Mouse (Mus musculus): ENCODE results near the gene Myl6b. TPM values are rescaled to one million over a fixed set of nuclear protein-coding genes. Genes with fewer than 3 reads are reported as not detected.

Myl6b gene
- polyA plus RNA-seq, 1 experiment from 2014 or later: 4.4 TPM

DNA sequence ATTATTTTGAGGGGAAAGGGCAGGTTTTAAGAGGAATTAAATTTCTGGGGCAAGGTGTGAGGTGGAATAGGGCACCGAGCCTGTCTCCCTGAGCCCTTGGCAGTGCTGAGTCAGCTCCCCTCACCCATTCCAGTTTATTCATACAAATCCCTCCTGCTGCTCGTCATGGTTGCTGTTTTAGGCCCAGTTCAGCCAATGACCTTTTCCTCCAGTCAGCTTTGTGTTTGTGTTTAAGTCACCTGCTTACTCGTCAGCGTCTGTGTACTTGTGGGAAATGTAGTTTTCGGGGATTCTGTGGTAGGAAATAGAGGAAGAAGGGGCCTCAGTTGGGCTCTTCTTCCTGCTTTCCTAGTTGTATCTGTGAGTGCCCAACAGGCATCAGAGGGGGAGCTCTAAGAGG is 9.1 kb downstream of the Myl6b start:
- Histone ChIP-seq H3K9ac (ENCODE audit: low read length) (no peak overlapping the region), H3K4me1 (ENCODE audit: control insufficient read depth, insufficient read depth, low read length) (peaks cover 3% of the 10 kb centered on the region; the same call in 1 of the 2 replicates)
- ATAC-seq (ENCODE audit: insufficient number of reproducible peaks, low FRiP score, low TSS enrichment, low read depth): no peak

DNA sequence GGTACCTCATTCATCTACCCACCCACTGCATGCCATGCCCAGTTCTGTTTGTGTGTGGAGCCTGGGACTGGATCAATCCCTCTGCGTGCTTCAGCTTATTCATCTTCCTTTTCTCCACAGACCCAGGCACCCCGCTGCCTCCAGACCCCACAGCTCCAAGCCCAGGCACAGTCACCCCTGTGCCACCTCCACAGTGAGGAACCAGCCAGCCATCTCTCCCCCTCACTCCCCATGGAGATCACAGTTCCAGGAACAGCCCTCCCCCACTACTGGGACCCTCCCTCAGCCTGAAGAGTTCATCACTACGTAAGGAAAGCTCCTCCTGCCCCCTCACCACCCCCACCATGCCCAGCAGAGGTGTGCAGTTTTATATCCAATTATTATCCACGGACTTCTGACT is 9.7 kb downstream of the Myl6b start:
- no peak overlapping the region for H3K4me3 ChIP-seq (ENCODE audit: low read depth, low read length)
- peaks cover 46% of the 10 kb centered on the region for H3K36me3 ChIP-seq (ENCODE audit: control insufficient read depth, insufficient read depth, low read length)
- 85% methylated on average over 4 of the region's 4 CpGs for WGBS
- ATAC-seq (ENCODE audit: insufficient number of reproducible peaks, low FRiP score, low TSS enrichment, low read depth) (no peak), DNase-seq (ENCODE audit: low spot score) (no peak)
- H3K4me1 ChIP-seq (ENCODE audit: control insufficient read depth, insufficient read depth, low read length): peaks cover 3% of the 10 kb centered on the region; the same call in 1 of the 2 replicates
- no peak overlapping the region for H3K9ac ChIP-seq (ENCODE audit: low read length)
- no peak overlapping the region for H3K27ac ChIP-seq (replicated peaks; ENCODE audit: low read depth, low read length)
- H3K9me3 ChIP-seq (ENCODE audit: control insufficient read depth, low read length): no peaks in the 10 kb centered on the region
- no peak overlapping the region for H3K4me2 ChIP-seq (ENCODE audit: low read depth, severe bottlenecking)
- H3K27me3 ChIP-seq (ENCODE audit: control insufficient read depth, insufficient read depth, low read length): no peaks in the 10 kb centered on the region

More for the DNA sequence above, 9.1 kb downstream of the Myl6b start:
- no peak overlapping the region for H3K27ac ChIP-seq (replicated peaks; ENCODE audit: low read depth, low read length)
- H3K4me3 ChIP-seq (ENCODE audit: low read depth, low read length): no peak overlapping the region
- H3K36me3 ChIP-seq (ENCODE audit: control insufficient read depth, insufficient read depth, low read length): peaks cover 40% of the 10 kb centered on the region
- H3K4me2 ChIP-seq (ENCODE audit: low read depth, severe bottlenecking): no peak overlapping the region
- no peaks in the 10 kb centered on the region for H3K27me3 ChIP-seq (ENCODE audit: control insufficient read depth, insufficient read depth, low read length)
- H3K9me3 ChIP-seq (ENCODE audit: control insufficient read depth, low read length): no peaks in the 10 kb centered on the region
- 74% methylated on average over 5 of the region's 5 CpGs for WGBS
- DNase-seq (ENCODE audit: low spot score): no peak

DNA sequence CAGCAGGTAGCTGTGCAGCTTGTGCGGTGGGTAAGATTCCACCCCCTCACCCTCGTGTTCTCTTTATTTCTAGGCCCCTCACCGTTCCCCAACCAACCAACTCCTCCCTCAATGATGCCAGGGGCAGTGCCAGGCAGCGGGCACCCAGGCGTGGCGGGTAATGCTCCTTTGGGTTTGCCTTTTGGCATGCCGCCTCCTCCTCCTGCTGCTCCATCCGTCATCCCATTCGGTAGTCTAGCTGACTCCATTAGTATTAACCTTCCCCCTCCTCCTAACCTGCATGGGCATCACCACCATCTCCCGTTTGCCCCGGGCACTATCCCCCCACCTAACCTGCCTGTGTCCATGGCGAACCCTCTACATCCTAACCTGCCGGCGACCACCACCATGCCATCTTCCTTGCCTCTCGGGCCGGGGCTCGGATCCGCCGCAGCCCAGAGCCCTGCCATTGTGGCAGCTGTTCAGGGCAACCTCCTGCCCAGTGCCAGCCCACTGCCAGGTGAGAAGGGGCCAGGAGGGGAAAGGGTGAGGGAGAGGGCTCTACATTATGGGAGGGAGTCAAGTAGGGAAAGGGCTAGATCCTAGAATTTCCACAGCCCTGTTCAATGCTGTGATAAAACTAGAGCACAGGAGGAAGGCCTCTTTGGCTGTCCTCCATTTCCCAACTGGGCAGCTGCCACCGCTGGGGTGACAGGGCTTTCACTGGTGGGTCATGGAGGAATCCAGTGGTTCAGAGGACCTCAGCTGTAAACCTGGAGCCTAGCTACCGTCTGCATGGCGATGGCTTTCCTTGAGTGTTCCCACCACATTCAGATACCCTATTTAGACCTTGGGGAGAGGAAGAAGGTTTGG is 10.4 kb downstream of the Myl6b start:
- ATAC-seq (ENCODE audit: insufficient number of reproducible peaks, low FRiP score, low TSS enrichment, low read depth): no peak

DNA sequence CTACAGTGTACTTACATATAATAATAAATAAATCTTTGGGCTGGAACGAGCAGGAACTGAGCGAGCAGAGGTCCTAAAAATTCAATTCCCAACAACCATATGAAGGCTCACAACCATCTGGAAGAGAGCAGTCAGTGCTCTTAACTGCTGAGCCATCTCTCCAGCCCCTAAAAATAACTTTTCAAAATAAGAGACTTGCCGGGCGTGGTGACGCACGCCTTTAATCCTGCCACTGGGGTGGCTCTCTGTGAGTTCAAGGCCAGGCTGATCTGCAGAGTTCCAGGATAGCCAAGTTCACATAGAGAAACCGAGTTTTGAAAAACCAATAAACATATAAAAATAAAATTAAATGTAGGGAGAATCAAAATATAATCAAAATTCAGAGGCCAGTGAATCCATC is 12.1 kb downstream of the Myl6b start:
- 93% methylated on average over 7 of the region's 7 CpGs for WGBS
- no peak for DNase-seq (ENCODE audit: low spot score)
- H3K36me3 ChIP-seq (ENCODE audit: control insufficient read depth, insufficient read depth, low read length): peaks cover 58% of the 10 kb centered on the region

More for the DNA sequence above, 10.4 kb downstream of the Myl6b start:
- Histone ChIP-seq H3K9ac (ENCODE audit: low read length) (no peak overlapping the region), H3K4me1 (ENCODE audit: control insufficient read depth, insufficient read depth, low read length) (peaks cover 3% of the 10 kb centered on the region; the same call in 1 of the 2 replicates), H3K4me3 (ENCODE audit: low read depth, low read length) (no peak overlapping the region), H3K27ac (replicated peaks; ENCODE audit: low read depth, low read length) (no peak overlapping the region), H3K9me3 (ENCODE audit: control insufficient read depth, low read length) (no peaks in the 10 kb centered on the region), H3K4me2 (ENCODE audit: low read depth, severe bottlenecking) (no peak overlapping the region), H3K36me3 (ENCODE audit: control insufficient read depth, insufficient read depth, low read length) (peaks cover 53% of the 10 kb centered on the region), H3K27me3 (ENCODE audit: control insufficient read depth, insufficient read depth, low read length) (no peaks in the 10 kb centered on the region)
- DNase-seq (ENCODE audit: low spot score): no peak
- 92% methylated on average over 22 of the region's 22 CpGs for WGBS

DNA sequence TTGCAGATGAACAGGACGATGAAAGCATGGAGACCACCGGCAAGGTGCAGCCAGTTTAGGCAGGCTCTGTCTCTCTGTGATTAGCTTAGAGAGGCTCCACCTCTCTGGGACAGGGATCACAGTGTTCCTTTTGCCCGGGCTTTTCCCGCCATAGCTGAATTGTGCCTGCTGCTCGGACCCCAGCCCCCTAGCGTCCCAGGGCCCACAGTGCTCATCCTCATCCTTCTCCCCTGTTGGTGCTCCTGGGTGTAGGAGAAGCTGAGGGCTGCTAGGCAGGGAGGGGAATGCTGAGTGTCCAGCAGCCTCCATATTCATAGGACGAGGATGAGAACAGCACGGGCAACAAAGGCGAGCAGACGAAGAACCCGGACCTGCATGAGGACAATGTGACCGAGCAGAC is 24.1 kb downstream of the Myl6b start:
- Histone ChIP-seq H3K36me3 (ENCODE audit: control insufficient read depth, insufficient read depth, low read length) (peaks cover 44% of the 10 kb centered on the region), H3K27me3 (ENCODE audit: control insufficient read depth, insufficient read depth, low read length) (no peaks in the 10 kb centered on the region), H3K4me1 (ENCODE audit: control insufficient read depth, insufficient read depth, low read length) (no peaks in the 10 kb centered on the region), H3K9ac (ENCODE audit: low read length) (no peak overlapping the region), H3K27ac (replicated peaks; ENCODE audit: low read depth, low read length) (no peak overlapping the region), H3K9me3 (ENCODE audit: control insufficient read depth, low read length) (no peaks in the 10 kb centered on the region), H3K4me3 (ENCODE audit: low read depth, low read length) (no peak overlapping the region), H3K4me2 (ENCODE audit: low read depth, severe bottlenecking) (no peak overlapping the region)
- 93% methylated on average over 12 of the region's 12 CpGs for WGBS
- ATAC-seq (ENCODE audit: insufficient number of reproducible peaks, low FRiP score, low TSS enrichment, low read depth) (no peak), DNase-seq (ENCODE audit: low spot score) (no peak)

More for the DNA sequence above, 12.1 kb downstream of the Myl6b start:
- H3K27ac ChIP-seq (replicated peaks; ENCODE audit: low read depth, low read length): no peak overlapping the region
- H3K9me3 ChIP-seq (ENCODE audit: control insufficient read depth, low read length): no peaks in the 10 kb centered on the region
- no peaks in the 10 kb centered on the region for H3K27me3 ChIP-seq (ENCODE audit: control insufficient read depth, insufficient read depth, low read length)
- H3K4me1 ChIP-seq (ENCODE audit: control insufficient read depth, insufficient read depth, low read length): no peaks in the 10 kb centered on the region
- no peak overlapping the region for H3K4me3 ChIP-seq (ENCODE audit: low read depth, low read length)
- no peak overlapping the region for H3K4me2 ChIP-seq (ENCODE audit: low read depth, severe bottlenecking)
- H3K9ac ChIP-seq (ENCODE audit: low read length): no peak overlapping the region
- no peak for ATAC-seq (ENCODE audit: insufficient number of reproducible peaks, low FRiP score, low TSS enrichment, low read depth)

DNA sequence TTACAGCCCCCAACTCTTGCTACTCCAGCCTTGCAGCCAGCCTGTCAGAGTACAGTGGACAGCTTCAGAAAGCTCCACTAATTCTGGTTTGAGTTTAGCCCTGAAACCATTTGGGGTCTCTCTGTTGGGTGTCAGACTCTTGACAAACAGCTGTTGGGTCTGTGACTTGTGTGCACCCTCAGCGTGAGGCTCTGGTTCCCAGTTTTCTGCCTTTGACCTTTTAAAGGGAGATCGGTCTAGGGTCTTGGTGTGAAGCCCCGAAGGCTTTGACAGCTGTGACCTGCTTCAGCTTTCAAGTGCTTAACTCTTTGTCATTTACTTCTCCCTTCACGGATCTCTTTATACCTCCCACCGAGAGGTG is 38.2 kb downstream of the Myl6b start:
- Histone ChIP-seq H3K4me3 (ENCODE audit: low read depth, low read length) (peak overlapping the region; percentile 90), H3K9me3 (ENCODE audit: control insufficient read depth, low read length) (no peaks in the 10 kb centered on the region), H3K27me3 (ENCODE audit: control insufficient read depth, insufficient read depth, low read length) (no peaks in the 10 kb centered on the region), H3K36me3 (ENCODE audit: control insufficient read depth, insufficient read depth, low read length) (peaks cover 15% of the 10 kb centered on the region), H3K27ac (replicated peaks; ENCODE audit: low read depth, low read length) (no peak overlapping the region), H3K4me2 (ENCODE audit: low read depth, severe bottlenecking) (peak overlapping the region; percentile 81), H3K4me1 (ENCODE audit: control insufficient read depth, insufficient read depth, low read length) (peaks cover 12% of the 10 kb centered on the region), H3K9ac (ENCODE audit: low read length) (peak overlapping the region; percentile 98)
- ATAC-seq (ENCODE audit: insufficient number of reproducible peaks, low FRiP score, low TSS enrichment, low read depth) (no peak), DNase-seq (ENCODE audit: low spot score) (peak; percentile 29)
- 3% methylated on average over 5 of the region's 5 CpGs for WGBS

DNA sequence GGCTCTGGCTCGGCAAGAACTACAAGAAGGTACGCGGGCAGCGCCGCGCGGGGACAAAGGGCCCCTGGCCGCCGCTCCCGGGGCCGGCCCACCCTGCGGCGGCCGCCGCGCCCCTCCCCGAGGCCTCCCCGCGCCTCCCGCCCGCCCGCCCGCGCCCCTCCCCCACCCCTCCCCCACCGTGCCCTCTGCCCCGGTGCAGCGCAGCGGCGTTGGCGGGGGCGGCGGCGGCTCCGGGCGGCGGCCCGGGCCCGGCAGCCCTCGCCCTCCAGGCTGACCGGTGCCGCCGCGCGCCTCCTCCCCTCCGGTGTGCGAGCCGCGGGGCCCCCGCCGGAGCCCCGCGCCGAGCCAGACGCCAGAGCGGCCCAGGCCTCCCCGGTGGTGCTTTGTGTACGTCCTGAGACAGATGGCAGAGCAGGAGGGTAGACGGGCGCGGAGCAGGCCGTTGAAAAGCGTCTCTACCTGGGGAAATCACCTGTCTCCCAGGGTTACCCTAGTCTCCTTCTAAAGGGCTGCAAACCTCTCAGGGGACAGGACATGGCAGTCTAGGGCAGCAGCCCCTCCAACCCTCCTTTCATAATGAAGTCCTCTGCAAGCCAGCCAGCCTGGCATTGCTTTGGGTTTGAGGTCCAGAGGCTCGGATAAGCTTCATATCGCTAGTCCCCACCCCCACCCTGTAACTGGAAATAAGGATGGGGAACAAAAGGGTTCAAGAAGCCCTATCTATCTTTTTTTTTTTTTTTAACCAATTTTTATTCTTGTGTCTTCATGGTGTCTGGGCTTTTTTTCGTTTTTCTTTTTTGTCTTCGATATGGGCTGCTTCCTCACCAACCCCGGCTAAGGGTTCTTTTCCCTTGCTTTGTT is 38.8 kb downstream of the Myl6b start:
- ATAC-seq (ENCODE audit: insufficient number of reproducible peaks, low FRiP score, low TSS enrichment, low read depth) (peak; percentile 46), DNase-seq (ENCODE audit: low spot score) (peak; percentile 71)
- WGBS: 2% methylated on average over 30 of the region's 67 CpGs
- H3K27ac ChIP-seq (replicated peaks; ENCODE audit: low read depth, low read length): peak overlapping the region; percentile 94
- peaks cover 15% of the 10 kb centered on the region for H3K4me1 ChIP-seq (ENCODE audit: control insufficient read depth, insufficient read depth, low read length)
- H3K36me3 ChIP-seq (ENCODE audit: control insufficient read depth, insufficient read depth, low read length): peaks cover 12% of the 10 kb centered on the region
- no peaks in the 10 kb centered on the region for H3K27me3 ChIP-seq (ENCODE audit: control insufficient read depth, insufficient read depth, low read length)
- peak overlapping the region; percentile 90 for H3K4me3 ChIP-seq (ENCODE audit: low read depth, low read length)
- H3K4me2 ChIP-seq (ENCODE audit: low read depth, severe bottlenecking): peak overlapping the region; percentile 81
- peak overlapping the region; percentile 98 for H3K9ac ChIP-seq (ENCODE audit: low read length)
- H3K9me3 ChIP-seq (ENCODE audit: control insufficient read depth, low read length): no peaks in the 10 kb centered on the region

DNA sequence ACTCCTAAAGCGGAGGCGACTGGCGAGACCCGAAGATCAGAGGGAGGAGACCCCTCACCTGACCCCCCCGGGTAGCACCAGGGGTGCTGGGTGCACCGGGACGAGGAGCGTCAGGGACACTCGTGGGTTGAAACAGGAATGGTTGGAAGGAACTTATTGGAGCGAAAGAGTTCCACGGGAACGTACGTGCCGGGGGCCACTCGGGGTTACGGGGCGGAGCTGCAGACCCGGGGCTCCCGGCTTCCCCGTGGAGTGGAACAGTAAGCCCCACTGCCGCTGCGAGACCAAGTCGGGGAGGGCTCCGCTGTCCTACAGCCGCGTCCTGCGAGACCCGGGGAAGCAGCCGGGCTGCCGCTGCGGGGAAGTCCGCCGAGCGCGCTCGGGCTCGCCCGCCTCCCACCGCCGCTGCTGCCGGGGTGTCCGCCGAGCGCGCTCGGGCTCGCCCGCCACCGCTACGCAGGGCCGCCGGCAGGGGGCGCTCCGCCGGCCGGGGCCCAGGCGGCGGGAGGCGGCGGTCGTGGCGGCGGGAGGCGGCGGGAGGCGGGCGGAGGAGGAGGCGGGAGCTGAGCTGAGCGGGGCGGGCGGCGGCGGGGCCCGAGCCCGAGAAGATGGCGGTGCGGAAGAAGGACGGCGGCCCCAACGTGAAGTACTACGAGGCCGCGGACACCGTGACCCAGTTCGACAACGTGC is 39.6 kb downstream of the Myl6b start, which contains the start of gene Smarcc2:
Gene Smarcc2, plus strand, starts transcription at position 530 of the 690 bp plus-strand sequence.
- no peaks in the 10 kb centered on the region for H3K27me3 ChIP-seq (ENCODE audit: control insufficient read depth, insufficient read depth, low read length)
- H3K4me2 ChIP-seq (ENCODE audit: low read depth, severe bottlenecking): peak within 1 kb of the TSS; percentile 81
- H3K36me3 ChIP-seq (ENCODE audit: control insufficient read depth, insufficient read depth, low read length): peaks cover 8% of the 10 kb centered on the region; the same call in 1 of the 2 replicates
- peak within 1 kb of the TSS; percentile 90 for H3K4me3 ChIP-seq (ENCODE audit: low read depth, low read length)
- no peaks in the 10 kb centered on the region for H3K9me3 ChIP-seq (ENCODE audit: control insufficient read depth, low read length)
- ATAC-seq (ENCODE audit: insufficient number of reproducible peaks, low FRiP score, low TSS enrichment, low read depth) (peak; percentile 60), DNase-seq (ENCODE audit: low spot score) (peak; percentile 84)
- peaks cover 15% of the 10 kb centered on the region for H3K4me1 ChIP-seq (ENCODE audit: control insufficient read depth, insufficient read depth, low read length)
- WGBS: 0% methylated on average over 78 of the region's 86 CpGs
- H3K27ac ChIP-seq (replicated peaks; ENCODE audit: low read depth, low read length): peak within 1 kb of the TSS; percentile 94
- H3K9ac ChIP-seq (ENCODE audit: low read length): peak within 1 kb of the TSS; percentile 98

All from limb, embryonic 11.5 days (tissue).